Mouse (Mus musculus): ENCODE results near the gene Enox1. TPM values are rescaled to one million over a fixed set of nuclear protein-coding genes. Genes with fewer than 3 reads are reported as not detected.

Enox1 gene
- total RNA-seq, 1 experiment, result 25.3 TPM

DNA sequence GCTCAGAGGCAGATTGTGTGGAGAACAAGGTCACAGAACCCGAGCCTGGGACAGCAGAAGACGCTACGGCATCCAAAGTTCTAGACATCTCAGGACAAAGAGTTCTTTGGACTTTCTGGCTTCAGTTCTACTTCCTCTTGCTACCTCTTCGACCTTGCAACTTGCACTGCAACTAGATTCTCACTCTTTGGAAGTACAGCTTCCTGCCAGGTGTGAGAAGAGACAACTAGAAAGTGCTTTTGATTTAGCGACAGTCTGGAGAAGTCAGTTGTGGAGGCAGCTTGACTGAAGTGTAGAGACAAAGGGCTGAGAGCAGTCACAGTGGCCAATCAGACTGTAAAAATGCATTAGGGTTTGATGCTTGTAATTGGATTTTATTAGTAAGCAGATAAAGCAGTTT is 256.5 kb downstream of the Enox1 start:
- no peak overlapping the region for H3K9ac ChIP-seq (ENCODE audit: insufficient read depth, low read depth, low read length, poor library complexity, severe bottlenecking)
- H3K9me3 ChIP-seq (ENCODE audit: control insufficient read depth, insufficient read depth, low read depth, low read length), result no peaks in the 10 kb centered on the region
- DNase-seq (ENCODE audit: low read depth, low spot score), result no peak
- no peak overlapping the region for H3K27ac ChIP-seq (ENCODE audit: insufficient read depth, low read depth, low read length, poor library complexity, severe bottlenecking)
- H3K4me1 ChIP-seq (ENCODE audit: control insufficient read depth in 2 of 2, insufficient read depth in 2 of 2, low read length in 2 of 2, poor library complexity in 1 of 2), result no peaks in the 10 kb centered on the region
- H3K36me3 ChIP-seq (ENCODE audit: control insufficient read depth, insufficient read depth, low read length, poor library complexity, severe bottlenecking), result no peaks in the 10 kb centered on the region
- H3K4me3 ChIP-seq (ENCODE audit: insufficient read depth in 1 of 2, low read depth in 1 of 2, low read length in 2 of 2, poor library complexity in 1 of 2, severe bottlenecking in 1 of 2), result no peak overlapping the region
- in situ Hi-C loops (cut with MboI; ENCODE audit: low sequenced_read_pairs in 2 of 2, unreplicated experiment in 2 of 2), result no loop called here
- TF ChIP-seq ZC3H11A (IDR thresholded peaks at IDR 0.05; ENCODE audit: borderline replicate concordance, low read depth, low read length) (no peak), CHD2 (IDR thresholded peaks at IDR 0.05; ENCODE audit: low read depth, low read length) (no peak), ZNF384 (IDR thresholded peaks at IDR 0.05; ENCODE audit: low read depth, low read length) (no peak), MAFK (IDR thresholded peaks at IDR 0.05; ENCODE audit: insufficient read depth, low read depth, low read length) (no peak), HCFC1 (IDR thresholded peaks at IDR 0.05; ENCODE audit: borderline replicate concordance, insufficient read depth, low read length) (no peak)

- TF ChIP-seq ZNF384 (IDR thresholded peaks at IDR 0.05; ENCODE audit: low read depth, low read length), result no peak
- no peak for TF ChIP-seq ZC3H11A (IDR thresholded peaks at IDR 0.05; ENCODE audit: borderline replicate concordance, low read depth, low read length)
- TF ChIP-seq MAFK (IDR thresholded peaks at IDR 0.05; ENCODE audit: insufficient read depth, low read depth, low read length), result no peak
- TF ChIP-seq HCFC1 (IDR thresholded peaks at IDR 0.05; ENCODE audit: borderline replicate concordance, insufficient read depth, low read length), result no peak
- no peak for TF ChIP-seq CHD2 (IDR thresholded peaks at IDR 0.05; ENCODE audit: low read depth, low read length)
- DNase-seq (ENCODE audit: low read depth, low spot score), result no peak
- H3K9ac ChIP-seq (ENCODE audit: insufficient read depth, low read depth, low read length, poor library complexity, severe bottlenecking), result no peak overlapping the region
- H3K36me3 ChIP-seq (ENCODE audit: control insufficient read depth, insufficient read depth, low read length, poor library complexity, severe bottlenecking), result no peaks in the 10 kb centered on the region
- no peaks in the 10 kb centered on the region for H3K9me3 ChIP-seq (ENCODE audit: control insufficient read depth, insufficient read depth, low read depth, low read length)
- H3K4me1 ChIP-seq (ENCODE audit: control insufficient read depth in 2 of 2, insufficient read depth in 2 of 2, low read length in 2 of 2, poor library complexity in 1 of 2), result no peaks in the 10 kb centered on the region; a peak in 1 of 4 replicates
- H3K4me3 ChIP-seq (ENCODE audit: insufficient read depth in 1 of 2, low read depth in 1 of 2, low read length in 2 of 2, poor library complexity in 1 of 2, severe bottlenecking in 1 of 2), result no peak overlapping the region
- in situ Hi-C loops (cut with MboI; ENCODE audit: low sequenced_read_pairs in 2 of 2, unreplicated experiment in 2 of 2), result no loop called here
- no peak overlapping the region for H3K27ac ChIP-seq (ENCODE audit: insufficient read depth, low read depth, low read length, poor library complexity, severe bottlenecking)
Observed at GRCm38 (mm10) chr14:77416358-77416757, 259.8 kb downstream of the Enox1 start.

DNA sequence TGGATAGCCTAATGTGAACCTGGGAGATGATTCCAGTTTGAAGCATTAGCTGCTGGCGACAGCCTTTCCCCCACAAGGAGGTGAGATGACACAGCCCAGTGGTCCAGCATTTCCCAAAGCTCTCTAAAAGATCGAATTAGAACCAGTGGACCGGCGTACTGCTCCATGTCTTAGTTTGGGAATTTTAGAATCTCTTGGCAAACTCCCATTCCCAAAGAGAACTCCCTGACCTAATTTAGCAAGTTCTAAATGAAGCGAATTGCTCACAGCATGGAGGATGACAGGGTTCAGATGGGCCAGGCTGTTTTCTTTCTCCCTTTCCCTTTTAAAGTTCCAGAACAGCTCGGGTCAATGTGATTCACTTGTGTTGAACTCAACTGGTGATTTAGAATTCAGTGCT is 264.5 kb downstream of the Enox1 start:
- Histone ChIP-seq H3K9me3 (ENCODE audit: control insufficient read depth, insufficient read depth, low read depth, low read length) (no peaks in the 10 kb centered on the region), H3K4me1 (ENCODE audit: control insufficient read depth in 2 of 2, insufficient read depth in 2 of 2, low read length in 2 of 2, poor library complexity in 1 of 2) (peaks cover 0 to 2% of the 10 kb centered on the region in 2 experiments; a peak in 1 of 4 replicates), H3K9ac (ENCODE audit: insufficient read depth, low read depth, low read length, poor library complexity, severe bottlenecking) (no peak overlapping the region), H3K4me3 (ENCODE audit: insufficient read depth in 1 of 2, low read depth in 1 of 2, low read length in 2 of 2, poor library complexity in 1 of 2, severe bottlenecking in 1 of 2) (no peak overlapping the region), H3K36me3 (ENCODE audit: control insufficient read depth, insufficient read depth, low read length, poor library complexity, severe bottlenecking) (no peaks in the 10 kb centered on the region), H3K27ac (ENCODE audit: insufficient read depth, low read depth, low read length, poor library complexity, severe bottlenecking) (no peak overlapping the region)
- no peak for DNase-seq (ENCODE audit: low read depth, low spot score)
- TF ChIP-seq ZC3H11A (IDR thresholded peaks at IDR 0.05; ENCODE audit: borderline replicate concordance, low read depth, low read length) (no peak), CHD2 (IDR thresholded peaks at IDR 0.05; ENCODE audit: low read depth, low read length) (no peak), MAFK (IDR thresholded peaks at IDR 0.05; ENCODE audit: insufficient read depth, low read depth, low read length) (no peak), HCFC1 (IDR thresholded peaks at IDR 0.05; ENCODE audit: borderline replicate concordance, insufficient read depth, low read length) (no peak), ZNF384 (IDR thresholded peaks at IDR 0.05; ENCODE audit: low read depth, low read length) (no peak)
- in situ Hi-C loops (cut with MboI; ENCODE audit: low sequenced_read_pairs in 2 of 2, unreplicated experiment in 2 of 2), result no loop called here

DNA sequence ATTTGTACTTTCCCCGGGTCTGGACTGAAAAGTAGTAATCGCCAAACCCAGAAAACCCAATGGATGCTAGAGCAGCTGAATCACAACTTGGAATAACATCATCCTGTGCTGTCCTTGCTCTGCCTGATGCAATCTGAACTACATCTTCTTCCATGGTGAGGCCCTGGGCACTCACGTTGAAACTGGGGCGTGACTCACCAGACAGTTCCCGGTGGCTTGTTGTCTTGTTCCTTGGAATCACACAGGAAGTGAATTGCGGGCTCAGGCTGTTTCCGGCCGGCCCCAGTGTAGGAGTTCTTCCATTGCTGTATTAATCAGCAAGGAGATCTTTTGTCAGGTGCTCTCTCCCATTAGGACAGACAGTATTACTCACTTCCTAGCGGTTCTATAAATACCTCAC is 266.6 kb downstream of the Enox1 start:
- H3K4me1 ChIP-seq (ENCODE audit: control insufficient read depth in 2 of 2, insufficient read depth in 2 of 2, low read length in 2 of 2, poor library complexity in 1 of 2), result peaks cover 0 to 2% of the 10 kb centered on the region in 2 experiments; a peak in 1 of 4 replicates
- no peak overlapping the region for H3K9ac ChIP-seq (ENCODE audit: insufficient read depth, low read depth, low read length, poor library complexity, severe bottlenecking)
- TF ChIP-seq HCFC1 (IDR thresholded peaks at IDR 0.05; ENCODE audit: borderline replicate concordance, insufficient read depth, low read length), result no peak
- TF ChIP-seq CHD2 (IDR thresholded peaks at IDR 0.05; ENCODE audit: low read depth, low read length), result no peak
- no peak for TF ChIP-seq ZC3H11A (IDR thresholded peaks at IDR 0.05; ENCODE audit: borderline replicate concordance, low read depth, low read length)
- TF ChIP-seq MAFK (IDR thresholded peaks at IDR 0.05; ENCODE audit: insufficient read depth, low read depth, low read length), result no peak
- no peak for TF ChIP-seq ZNF384 (IDR thresholded peaks at IDR 0.05; ENCODE audit: low read depth, low read length)
- no peak overlapping the region for H3K4me3 ChIP-seq (ENCODE audit: insufficient read depth in 1 of 2, low read depth in 1 of 2, low read length in 2 of 2, poor library complexity in 1 of 2, severe bottlenecking in 1 of 2)
- no peaks in the 10 kb centered on the region for H3K36me3 ChIP-seq (ENCODE audit: control insufficient read depth, insufficient read depth, low read length, poor library complexity, severe bottlenecking)
- in situ Hi-C loops (cut with MboI; ENCODE audit: low sequenced_read_pairs in 2 of 2, unreplicated experiment in 2 of 2), result no loop called here
- no peak overlapping the region for H3K27ac ChIP-seq (ENCODE audit: insufficient read depth, low read depth, low read length, poor library complexity, severe bottlenecking)
- H3K9me3 ChIP-seq (ENCODE audit: control insufficient read depth, insufficient read depth, low read depth, low read length), result no peaks in the 10 kb centered on the region
- no peak for DNase-seq (ENCODE audit: low read depth, low spot score)

DNA sequence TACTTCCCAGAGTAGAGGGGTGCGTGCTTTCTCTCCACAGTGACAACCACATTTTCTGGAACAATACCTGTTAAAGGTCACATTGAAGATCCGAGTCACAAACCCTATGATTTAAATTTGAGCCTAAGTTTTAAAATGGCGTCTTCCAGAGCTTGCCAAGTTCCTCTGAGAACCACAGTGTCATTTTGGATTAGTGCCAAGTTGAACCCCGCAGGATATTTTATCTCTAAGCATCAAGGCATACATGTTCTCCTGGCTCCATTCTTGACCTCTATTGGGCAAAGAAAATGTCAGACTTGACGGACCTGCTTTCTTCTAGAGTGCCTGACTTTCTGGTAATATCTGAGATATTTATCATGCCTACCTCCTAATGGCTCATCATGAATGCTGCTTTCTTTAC is 282.9 kb downstream of the Enox1 start:
- H3K9me3 ChIP-seq (ENCODE audit: control insufficient read depth, insufficient read depth, low read depth, low read length), result no peaks in the 10 kb centered on the region
- no peak overlapping the region for H3K27ac ChIP-seq (ENCODE audit: insufficient read depth, low read depth, low read length, poor library complexity, severe bottlenecking)
- DNase-seq (ENCODE audit: low read depth, low spot score), result no peak
- H3K4me1 ChIP-seq (ENCODE audit: control insufficient read depth in 2 of 2, insufficient read depth in 2 of 2, low read length in 2 of 2, poor library complexity in 1 of 2), result no peaks in the 10 kb centered on the region
- in situ Hi-C loops (cut with MboI; ENCODE audit: low sequenced_read_pairs in 2 of 2, unreplicated experiment in 2 of 2), result no loop called here
- TF ChIP-seq HCFC1 (IDR thresholded peaks at IDR 0.05; ENCODE audit: borderline replicate concordance, insufficient read depth, low read length) (no peak), CHD2 (IDR thresholded peaks at IDR 0.05; ENCODE audit: low read depth, low read length) (no peak), ZC3H11A (IDR thresholded peaks at IDR 0.05; ENCODE audit: borderline replicate concordance, low read depth, low read length) (no peak), MAFK (IDR thresholded peaks at IDR 0.05; ENCODE audit: insufficient read depth, low read depth, low read length) (no peak), ZNF384 (IDR thresholded peaks at IDR 0.05; ENCODE audit: low read depth, low read length) (no peak)
- H3K4me3 ChIP-seq (ENCODE audit: insufficient read depth in 1 of 2, low read depth in 1 of 2, low read length in 2 of 2, poor library complexity in 1 of 2, severe bottlenecking in 1 of 2), result no peak overlapping the region
- no peak overlapping the region for H3K9ac ChIP-seq (ENCODE audit: insufficient read depth, low read depth, low read length, poor library complexity, severe bottlenecking)
- H3K36me3 ChIP-seq (ENCODE audit: control insufficient read depth, insufficient read depth, low read length, poor library complexity, severe bottlenecking), result no peaks in the 10 kb centered on the region
